Mouse (Mus musculus) hindbrain, embryonic 11.5 days (tissue): ENCODE measurements around the gene Tubb2b. TPM values are rescaled to one million over a fixed set of nuclear protein-coding genes. Genes with fewer than 3 reads are reported as not detected.

Experiments used
- ATAC-seq: fragments of 200-750 bp; cut with Nextera tagmentation; 2 replicates; pipeline ENCODE4 v1.8.0; 2017; ENCODE audit warnings: mild to moderate bottlenecking, moderate TSS enrichment, moderate library complexity; ENCODE audit not compliant: low FRiP score
- DNase-seq: peaks from one replicate; pipeline ENCODE4 v3.0.0-alpha.2; 2015; ENCODE audit warnings: low spot score
- H3K27ac ChIP-seq: fragments of 300-500 bp; sonication (generic); 2 replicates; pipeline ENCODE4 v1.5.1; 2014; ENCODE audit warnings: mild to moderate bottlenecking, low read depth, low read length
- H3K27me3 ChIP-seq: fragments of 300-500 bp; sonication (generic); 2 replicates; pipeline ENCODE4 v1.6.1; 2014; ENCODE audit warnings: mild to moderate bottlenecking, low read length, moderate library complexity, mixed read lengths; ENCODE audit not compliant: control insufficient read depth, insufficient read depth
- H3K36me3 ChIP-seq: fragments of 300-500 bp; sonication (generic); 2 replicates; pipeline ENCODE4 v1.6.1; 2014; ENCODE audit warnings: mild to moderate bottlenecking, low read length, moderate library complexity, mixed read lengths; ENCODE audit not compliant: control insufficient read depth, insufficient read depth
- H3K4me1 ChIP-seq: fragments of 300-500 bp; sonication (generic); replicated peaks from 2 replicates; pipeline ENCODE4 v1.6.1; 2014; ENCODE audit warnings: low read length, mixed read lengths; ENCODE audit not compliant: control insufficient read depth, insufficient read depth
- H3K4me2 ChIP-seq: fragments of 300-500 bp; sonication (generic); replicated peaks from 2 replicates; pipeline ENCODE4 v1.6.1; 2014; ENCODE audit warnings: mild to moderate bottlenecking, low read depth, low read length
- H3K4me3 ChIP-seq: fragments of 300-500 bp; sonication (generic); 2 replicates; pipeline ENCODE4 v1.5.1; 2014; ENCODE audit warnings: low read depth, low read length
- H3K9ac ChIP-seq: fragments of 300-500 bp; sonication (generic); 2 replicates; pipeline ENCODE4 v1.6.1; 2014; ENCODE audit warnings: low read depth, low read length
- H3K9me3 ChIP-seq: fragments of 300-500 bp; sonication (generic); 2 replicates; pipeline ENCODE4 v1.6.1; 2016; ENCODE audit warnings: low read length; ENCODE audit not compliant: control insufficient read depth
- WGBS: fragments of 180-500 bp; shearing (Covaris S2); extraction: QIAGEN DNeasy Blood & Tissue Kit; methylation state at CpG from one replicate; pipeline ENCODE4 v1.1.7; 2014; 5-methylcytosine and 5-hydroxymethylcytosine counted together
- polyA plus RNA-seq: library from polyadenylated mRNA; unstranded; fragments of >200 nt; fragmentation: Nextera tagmentation; extraction: Ambion mirVana; gene quantifications from 2 replicates; pipeline ENCODE4 v1.2.1, GENCODE M21; 2014

The Tubb2b gene
- polyA plus RNA-seq, 1 experiment from 2014 or later = 318 TPM

- Histone ChIP-seq H3K9me3 (no peaks in the 10 kb centered on the region), H3K27ac (no peak overlapping the region), H3K27me3 (no peaks in the 10 kb centered on the region), H3K4me3 (no peak overlapping the region), H3K4me2 (0 out of 2 replicates have a peak overlapping the region, but pooled peaks have one; percentile 3), H3K4me1 (peaks cover 7% of the 10 kb centered on the region), H3K9ac (no peak overlapping the region), H3K36me3 (no peaks in the 10 kb centered on the region)
- DNase-seq = peak; percentile 79
- WGBS = 39% methylated on average over 3 of the region's 3 CpGs
- no peak for ATAC-seq
These were observed 24.6 kb upstream of the Tubb2b start for GRCm38 (mm10) chr13:34154931-34155272.

- Histone ChIP-seq H3K36me3 (no peaks in the 10 kb centered on the region), H3K4me3 (no peak overlapping the region), H3K27ac (no peak overlapping the region), H3K4me1 (peaks cover 12% of the 10 kb centered on the region), H3K9ac (no peak overlapping the region), H3K4me2 (0 out of 2 replicates have a peak overlapping the region, but pooled peaks have one; percentile 3), H3K27me3 (no peaks in the 10 kb centered on the region), H3K9me3 (no peaks in the 10 kb centered on the region)
- peak; percentile 36; the same call in 1 of the 2 replicates for ATAC-seq
- peak; percentile 77 for DNase-seq
- WGBS = 50% methylated on average over 13 of the region's 13 CpGs
These were observed 24.1 kb upstream of the Tubb2b start for GRCm38 (mm10) chr13:34154217-34154930.

GRCm38 (mm10) chr13:34153254-34154011 is 23.2 kb upstream of the Tubb2b start:
- WGBS = 77% methylated on average over 4 of the region's 5 CpGs
- no peaks in the 10 kb centered on the region for H3K9me3 ChIP-seq
- no peak overlapping the region for H3K4me2 ChIP-seq
- no peaks in the 10 kb centered on the region for H3K27me3 ChIP-seq
- no peak overlapping the region for H3K4me3 ChIP-seq
- H3K4me1 ChIP-seq = peaks cover 12% of the 10 kb centered on the region
- DNase-seq (no peak), ATAC-seq (no peak)
- no peak overlapping the region for H3K27ac ChIP-seq
- H3K9ac ChIP-seq = no peak overlapping the region
- no peaks in the 10 kb centered on the region for H3K36me3 ChIP-seq

GRCm38 (mm10) chr13:34152695-34153094 is 22.4 kb upstream of the Tubb2b start:
- Histone ChIP-seq H3K27ac (no peak overlapping the region), H3K4me2 (no peak overlapping the region), H3K9ac (no peak overlapping the region), H3K9me3 (no peaks in the 10 kb centered on the region), H3K4me3 (no peak overlapping the region), H3K4me1 (peaks cover 18% of the 10 kb centered on the region), H3K36me3 (no peaks in the 10 kb centered on the region), H3K27me3 (no peaks in the 10 kb centered on the region)
- ATAC-seq (no peak), DNase-seq (no peak)
- WGBS = 74% methylated on average over 7 of the region's 7 CpGs

GRCm38 (mm10) chr13:34151425-34151824 is 21.2 kb upstream of the Tubb2b start:
- Histone ChIP-seq H3K36me3 (no peaks in the 10 kb centered on the region), H3K27me3 (no peaks in the 10 kb centered on the region), H3K9ac (no peak overlapping the region), H3K4me3 (no peak overlapping the region), H3K4me1 (peaks cover 19% of the 10 kb centered on the region), H3K27ac (no peak overlapping the region), H3K9me3 (no peaks in the 10 kb centered on the region), H3K4me2 (no peak overlapping the region)
- 92% methylated on average over 1 of the region's 1 CpGs for WGBS
- no peak for ATAC-seq
- no peak for DNase-seq

GRCm38 (mm10) chr13:34150271-34151027 is 20.2 kb upstream of the Tubb2b start:
- 13% methylated on average over 19 of the region's 19 CpGs for WGBS
- Histone ChIP-seq H3K4me2 (peak overlapping the region; percentile 42), H3K4me3 (peak overlapping the region; percentile 26; the same call in 1 of the 2 replicates)

GRCm38 (mm10) chr13:34149463-34150176 is 19.4 kb upstream of the Tubb2b start:
- H3K27me3 ChIP-seq = no peaks in the 10 kb centered on the region
- H3K4me3 ChIP-seq = peak overlapping the region; percentile 26
- H3K9me3 ChIP-seq = no peaks in the 10 kb centered on the region
- H3K27ac ChIP-seq = peak overlapping the region; percentile 99
- DNase-seq (peak; percentile 41), ATAC-seq (peak; percentile 20; the same call in 1 of the 2 replicates)
- 51% methylated on average over 5 of the region's 5 CpGs for WGBS
- H3K9ac ChIP-seq = peak overlapping the region; percentile 67
- H3K4me1 ChIP-seq = peaks cover 19% of the 10 kb centered on the region
- peak overlapping the region; percentile 42 for H3K4me2 ChIP-seq
- H3K36me3 ChIP-seq = no peaks in the 10 kb centered on the region

More at GRCm38 (mm10) chr13:34150271-34151027, 20.2 kb upstream of the Tubb2b start:
- H3K27me3 ChIP-seq = no peaks in the 10 kb centered on the region
- peak overlapping the region; percentile 99 for H3K27ac ChIP-seq
- no peaks in the 10 kb centered on the region for H3K36me3 ChIP-seq
- ATAC-seq = no peak
- peak overlapping the region; percentile 67 for H3K9ac ChIP-seq
- DNase-seq = peak; percentile 60
- no peaks in the 10 kb centered on the region for H3K9me3 ChIP-seq
- peaks cover 19% of the 10 kb centered on the region for H3K4me1 ChIP-seq

GRCm38 (mm10) chr13:34148767-34149392 is 18.6 kb upstream of the Tubb2b start:
- H3K4me3 ChIP-seq = peak overlapping the region; percentile 26
- no peaks in the 10 kb centered on the region for H3K36me3 ChIP-seq
- ATAC-seq (peak; percentile 92), DNase-seq (peak; percentile 87)
- H3K4me2 ChIP-seq = peak overlapping the region; percentile 42
- H3K9ac ChIP-seq = peak overlapping the region; percentile 67
- WGBS = 2% methylated on average over 23 of the region's 23 CpGs
- H3K9me3 ChIP-seq = no peaks in the 10 kb centered on the region
- H3K27me3 ChIP-seq = no peaks in the 10 kb centered on the region
- H3K4me1 ChIP-seq = peaks cover 19% of the 10 kb centered on the region
- H3K27ac ChIP-seq = peak overlapping the region; percentile 99
